In the genomic region with DNA sequence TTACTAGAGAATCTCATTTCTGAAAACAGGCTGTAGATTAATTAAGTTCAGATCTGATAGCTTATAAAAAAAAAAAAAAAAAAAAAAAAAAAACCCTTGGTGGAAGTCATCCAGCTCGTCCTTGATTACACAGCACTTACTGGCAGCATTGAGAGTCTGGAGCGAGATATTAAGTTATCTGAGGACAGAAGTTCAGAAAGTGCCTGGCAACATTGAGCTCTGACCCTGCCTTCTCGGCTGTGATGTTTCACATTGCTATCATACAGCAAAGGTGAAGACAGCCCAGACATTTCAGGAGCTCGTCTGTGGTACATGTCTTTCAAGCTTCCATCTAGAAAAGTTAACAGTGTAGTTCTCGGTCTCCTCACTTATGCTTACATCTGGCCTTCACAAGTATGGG, we compare ENCODE assay signal across 23 mouse cellular contexts.
DNase-seq lines count a peak whose midpoint lies in the region; ATAC-seq lines count a peak whose summit lies in the region.
"Had no signal": no experiment of that assay in that cellular context is flagged by ENCODE, and none has a peak within 500 bp of the region (broad histone marks: within the 10 kb centered on the region; RNA-seq: fewer than 3 reads in every experiment).

No protein-coding gene starts in this region.

- H3K4me3 ChIP-seq in heart, embryonic 13.5 days = no peak overlapping the region
- H3K4me3 ChIP-seq in heart, embryonic 10.5 days = no peak overlapping the region
- H3K4me3 ChIP-seq: embryonic facial prominence, embryonic 10.5 days; forebrain, embryonic 15.5 days; hindbrain, embryonic 15.5 days; limb, embryonic 10.5 days; midbrain, embryonic 15.5 days; neural tube, embryonic 12.5 days had no signal

- WGBS in heart, embryonic 13.5 days = 32% methylated on average over 5 of the region's 5 CpGs
- 35% methylated on average over 5 of the region's 5 CpGs for WGBS in heart, embryonic 10.5 days

- no peaks in the 10 kb centered on the region for H3K36me3 ChIP-seq in heart, embryonic 13.5 days
- H3K36me3 ChIP-seq in heart, embryonic 10.5 days = no peaks in the 10 kb centered on the region
- H3K36me3 ChIP-seq: embryonic facial prominence, embryonic 10.5 days; forebrain, embryonic 15.5 days; hindbrain, embryonic 15.5 days; limb, embryonic 10.5 days; midbrain, embryonic 15.5 days; neural tube, embryonic 12.5 days had no signal

- no peak overlapping the region for H3K9ac ChIP-seq in heart, embryonic 13.5 days
- H3K9ac ChIP-seq: forebrain, embryonic 15.5 days; hindbrain, embryonic 15.5 days; lung, embryonic 14.5 days; midbrain, embryonic 15.5 days; neural tube, embryonic 12.5 days had no signal

- no peaks in the 10 kb centered on the region for H3K27me3 ChIP-seq in heart, embryonic 13.5 days (replicated peaks)
- no peaks in the 10 kb centered on the region for H3K27me3 ChIP-seq in heart, embryonic 10.5 days (ENCODE audit: insufficient read depth, poor library complexity, severe bottlenecking)
- H3K27me3 ChIP-seq: forebrain, embryonic 15.5 days; hindbrain, embryonic 15.5 days; midbrain, embryonic 15.5 days; neural tube, embryonic 12.5 days had no signal

- no peaks in the 10 kb centered on the region for H3K9me3 ChIP-seq in heart, embryonic 13.5 days
- H3K9me3 ChIP-seq in heart, embryonic 10.5 days = no peaks in the 10 kb centered on the region
- H3K9me3 ChIP-seq: embryonic facial prominence, embryonic 10.5 days; forebrain, embryonic 15.5 days; hindbrain, embryonic 15.5 days; limb, embryonic 10.5 days; midbrain, embryonic 15.5 days had no signal

- DNase-seq in adrenal gland, adult 2 months = peak; percentile 43
- DNase-seq in adrenal gland, adult 8-10 months = no peak
- DNase-seq in heart, embryonic 10.5 days (ENCODE audit: low spot score) = no peak
- peak; percentile 34 for DNase-seq in ovary, adult 18-20 months (ENCODE audit: low spot score)
- DNase-seq in ovary, postnatal 14 days (ENCODE audit: low spot score) = no peak
- DNase-seq in right cerebral cortex, postnatal 14 days = no peak
- no peak for DNase-seq in kidney, postnatal 10 days
- DNase-seq: cerebellum, adult 11 months; cerebellum, adult 9-11 months; gastrocnemius, postnatal 10 days; kidney, adult 8-10 months; kidney, postnatal 25 days; liver; lung, embryonic 14.5 days; lung, postnatal 36 days; right cerebral cortex, postnatal 4 days had no signal

- H3K27ac ChIP-seq in heart, embryonic 13.5 days (replicated peaks) = peak overlapping the region; percentile 15
- no peak overlapping the region for H3K27ac ChIP-seq in heart, embryonic 10.5 days
- H3K27ac ChIP-seq: embryonic facial prominence, embryonic 10.5 days; forebrain, embryonic 15.5 days; hindbrain, embryonic 15.5 days; limb, embryonic 10.5 days; midbrain, embryonic 15.5 days; neural tube, embryonic 12.5 days had no signal

- H3K4me1 ChIP-seq in heart, embryonic 13.5 days = peaks cover 48% of the 10 kb centered on the region
- peaks cover 29% of the 10 kb centered on the region for H3K4me1 ChIP-seq in heart, embryonic 10.5 days

- no peak for ATAC-seq in heart, embryonic 13.5 days (ENCODE audit: extremely low read depth, insufficient number of reproducible peaks, low FRiP score, low TSS enrichment)
- ATAC-seq: forebrain, embryonic 15.5 days; midbrain, embryonic 15.5 days had no signal

- H3K4me2 ChIP-seq in heart, embryonic 13.5 days = no peak overlapping the region
- H3K4me2 ChIP-seq: forebrain, embryonic 15.5 days; hindbrain, embryonic 15.5 days; lung, embryonic 14.5 days; midbrain, embryonic 15.5 days; neural tube, embryonic 12.5 days had no signal

Comparison
In these comparisons a context has a peak if more than half of its experiments do, and no peak if none do; other contexts are left out.
1. DNase-seq: peak in adrenal gland, adult 2 months (single experiment) and ovary, adult 18-20 months (single experiment); none in adrenal gland, adult 8-10 months (single experiment), heart, embryonic 10.5 days (single experiment), ovary, postnatal 14 days (single experiment), right cerebral cortex, postnatal 14 days (single experiment) and kidney, postnatal 10 days (single experiment).